ENCODE assay signal across 27 mouse cellular contexts in genomic region chr2:65652636-65653035, GRCm38 (mm10).
"Had no signal": no experiment of that assay in that cellular context is flagged by ENCODE, and none has a peak within 500 bp of the region (broad histone marks: within the 10 kb centered on the region; RNA-seq: fewer than 3 reads in every experiment).

No protein-coding gene starts in this region.

- H3K27ac ChIP-seq: heart, adult 2 months; heart, embryonic 13.5 days; heart, embryonic 15.5 days; hindbrain, embryonic 13.5 days; hindbrain, embryonic 15.5 days; hindbrain, postnatal 0 days; kidney, embryonic 15.5 days; kidney, postnatal 0 days; limb, embryonic 13.5 days; limb, embryonic 15.5 days; liver, embryonic 12.5 days; liver, embryonic 14.5 days had no signal

- H3K27me3 ChIP-seq: heart, embryonic 13.5 days; heart, embryonic 15.5 days; hindbrain, embryonic 13.5 days; hindbrain, embryonic 15.5 days; kidney, embryonic 15.5 days; limb, embryonic 13.5 days; limb, embryonic 15.5 days; liver, embryonic 12.5 days had no signal

- ATAC-seq: hindbrain, postnatal 0 days; intestine, embryonic 16.5 days; liver, embryonic 12.5 days had no signal

- H3K4me1 ChIP-seq: heart, embryonic 13.5 days; heart, embryonic 15.5 days; hindbrain, embryonic 13.5 days; hindbrain, embryonic 15.5 days; kidney, embryonic 15.5 days; limb, embryonic 13.5 days; limb, embryonic 15.5 days; liver, embryonic 12.5 days had no signal

- DNase-seq: gastrocnemius, postnatal 14 days; gastrocnemius, postnatal 36 days; heart, adult 11 months; heart, adult 2 months; heart, postnatal 14 days; heart, postnatal 36 days; kidney, adult 11 months; kidney, adult 2 months; kidney, adult 9 months; kidney, postnatal 14 days; kidney, postnatal 36 days; layer of hippocampus, adult 9-11 months; layer of hippocampus, postnatal 36 days; left cerebral cortex, postnatal 4 days; lung, adult 18-20 months had no signal

- H3K4me3 ChIP-seq: heart, adult 2 months; heart, embryonic 13.5 days; heart, embryonic 15.5 days; hindbrain, embryonic 13.5 days; hindbrain, embryonic 15.5 days; kidney, embryonic 15.5 days; limb, embryonic 13.5 days; limb, embryonic 15.5 days; liver, embryonic 12.5 days had no signal
